Mouse (Mus musculus): ENCODE measurements around the gene Tchp.

DNA sequence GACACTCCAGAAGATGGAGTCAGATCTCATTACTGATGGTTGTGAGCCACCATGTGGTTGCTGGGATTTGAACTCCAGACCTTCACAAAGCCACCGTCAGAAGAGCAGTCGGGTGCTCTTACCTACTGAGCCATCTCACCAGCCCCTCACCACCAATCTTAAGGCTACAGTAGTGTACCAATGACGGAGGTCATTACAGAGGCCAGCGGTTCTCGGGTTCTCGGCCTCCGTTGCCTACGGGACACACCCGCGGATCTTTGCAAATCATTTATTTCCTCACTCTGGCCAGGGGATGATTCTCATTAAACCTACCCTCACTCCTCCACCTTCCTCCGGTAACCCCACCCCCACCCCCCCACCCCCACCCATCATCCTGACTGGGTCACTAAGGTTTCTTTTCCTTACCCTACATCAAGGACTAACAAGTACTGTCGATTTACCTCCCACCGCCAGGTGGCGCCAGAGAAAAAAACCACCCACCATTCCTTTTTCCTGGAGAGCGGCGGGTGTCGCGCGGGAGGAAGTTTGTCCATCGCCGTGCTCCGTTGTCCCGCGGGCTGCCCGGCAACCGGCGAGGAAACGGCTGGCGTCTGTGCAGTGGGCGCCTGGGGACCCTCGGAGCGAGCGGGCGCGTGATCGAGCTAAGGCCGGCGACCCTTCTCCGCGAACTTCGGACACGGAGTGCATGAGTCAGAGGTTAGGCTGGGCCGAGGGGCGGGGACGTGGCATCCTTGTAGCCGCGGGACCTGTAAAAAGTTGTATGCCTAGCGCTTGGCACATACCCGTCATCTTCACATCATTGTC lies at the start of gene Tchp:
- TF ChIP-seq CTCF (IDR thresholded peaks at IDR 0.05; ENCODE audit: low read depth) (peak; percentile 81), EP300 (IDR thresholded peaks at IDR 0.05; ENCODE audit: low read depth) (no peak)
